Mouse (Mus musculus) urinary bladder, adult 2 months (tissue): ENCODE measurements around the gene Arhgap9. TPM values are rescaled to one million over a fixed set of nuclear protein-coding genes. Genes with fewer than 3 reads are reported as not detected.

Source experiments
- DNase-seq: peaks from one replicate; pipeline ENCODE4 v3.0.0; 2022; ENCODE audit warnings: low spot score
- polyA plus RNA-seq: library from polyadenylated mRNA; depleted of rRNA; stranded (reverse); fragments of >200 nt; gene quantifications from 2 replicates; pipeline ENCODE4 v1.2.3, GENCODE M21; 2012; rRNA removed

Gene Arhgap9
- polyA plus RNA-seq, 1 experiment, result 8.4 TPM

DNA sequence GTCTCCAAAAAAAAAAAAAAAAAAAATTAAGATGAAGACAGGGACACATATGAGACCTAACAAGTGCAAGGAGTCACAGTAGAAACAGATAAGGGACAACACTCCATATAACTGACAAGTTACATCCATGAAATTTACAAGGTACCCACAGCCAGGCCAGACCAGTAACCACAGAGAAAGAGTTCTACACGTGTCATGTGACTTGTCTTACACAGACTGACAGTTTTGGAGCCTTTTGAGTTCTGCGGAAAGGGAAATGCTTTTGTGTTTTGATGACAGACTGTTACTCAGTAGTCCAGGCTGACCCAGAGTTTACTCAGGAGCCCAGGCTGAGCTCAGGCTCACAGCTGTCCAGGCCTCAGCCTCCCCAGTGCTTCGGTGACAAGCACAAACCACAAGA lies 21.3 kb downstream of the Arhgap9 start:
- no peak for DNase-seq

DNA sequence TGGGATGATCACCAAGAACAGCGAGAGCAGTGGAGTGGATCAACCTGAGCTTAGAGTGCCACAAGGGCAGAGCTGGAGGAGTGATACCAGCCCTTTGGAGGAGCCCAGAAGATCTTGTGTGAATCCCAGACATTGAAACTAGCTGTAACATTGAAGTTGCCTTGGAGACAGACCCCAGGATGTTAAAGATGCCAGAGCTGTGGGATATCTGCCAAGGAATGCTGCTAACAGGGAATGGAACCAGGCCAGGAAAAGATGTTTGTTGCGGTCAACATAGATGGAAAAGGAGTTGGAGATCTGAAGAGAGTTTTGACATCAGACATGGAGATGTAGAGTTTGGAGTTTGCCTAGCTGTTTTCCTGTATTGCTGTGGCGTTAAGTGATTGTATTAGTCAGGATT lies 24.4 kb downstream of the Arhgap9 start:
- no peak for DNase-seq

DNA sequence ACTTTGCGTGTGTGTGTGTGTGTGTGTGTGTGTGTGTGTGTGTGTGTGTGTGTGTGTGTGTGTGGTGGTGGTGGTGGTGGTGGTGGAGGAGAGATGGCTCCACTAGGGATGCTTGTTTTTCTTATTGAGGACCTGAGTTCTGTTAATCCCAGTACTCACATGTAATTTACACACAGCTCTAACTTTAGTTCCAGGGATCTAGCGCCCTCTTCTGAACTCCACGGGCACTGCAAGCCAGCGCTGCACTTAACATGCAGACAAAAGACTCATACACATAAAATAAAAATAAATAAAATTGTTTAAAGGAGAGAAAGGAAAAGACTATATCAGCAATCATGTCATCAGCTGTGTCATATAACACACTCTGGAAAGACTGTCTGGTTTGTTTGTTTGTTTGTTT lies 27.2 kb downstream of the Arhgap9 start:
- DNase-seq, result no peak

DNA sequence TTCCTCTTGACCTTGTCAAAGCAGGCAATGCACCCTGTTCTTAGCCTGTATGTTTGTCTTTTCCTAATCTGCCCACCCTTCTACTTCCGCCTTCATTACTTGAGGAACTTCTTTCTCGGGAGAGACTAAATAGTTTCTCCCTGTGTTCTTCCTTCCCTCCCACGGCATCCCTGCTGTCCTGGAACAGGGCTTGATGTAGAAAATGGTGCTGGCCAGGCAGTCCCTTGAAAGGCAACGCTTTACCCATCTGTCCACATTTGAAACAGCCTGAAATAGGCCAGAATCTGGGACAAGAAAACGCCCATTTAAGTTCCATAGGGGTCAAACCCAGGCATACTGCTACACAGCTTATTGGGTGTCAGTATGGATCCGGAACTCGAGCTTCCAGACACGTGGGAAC lies 28.0 kb downstream of the Arhgap9 start:
- no peak for DNase-seq

DNA sequence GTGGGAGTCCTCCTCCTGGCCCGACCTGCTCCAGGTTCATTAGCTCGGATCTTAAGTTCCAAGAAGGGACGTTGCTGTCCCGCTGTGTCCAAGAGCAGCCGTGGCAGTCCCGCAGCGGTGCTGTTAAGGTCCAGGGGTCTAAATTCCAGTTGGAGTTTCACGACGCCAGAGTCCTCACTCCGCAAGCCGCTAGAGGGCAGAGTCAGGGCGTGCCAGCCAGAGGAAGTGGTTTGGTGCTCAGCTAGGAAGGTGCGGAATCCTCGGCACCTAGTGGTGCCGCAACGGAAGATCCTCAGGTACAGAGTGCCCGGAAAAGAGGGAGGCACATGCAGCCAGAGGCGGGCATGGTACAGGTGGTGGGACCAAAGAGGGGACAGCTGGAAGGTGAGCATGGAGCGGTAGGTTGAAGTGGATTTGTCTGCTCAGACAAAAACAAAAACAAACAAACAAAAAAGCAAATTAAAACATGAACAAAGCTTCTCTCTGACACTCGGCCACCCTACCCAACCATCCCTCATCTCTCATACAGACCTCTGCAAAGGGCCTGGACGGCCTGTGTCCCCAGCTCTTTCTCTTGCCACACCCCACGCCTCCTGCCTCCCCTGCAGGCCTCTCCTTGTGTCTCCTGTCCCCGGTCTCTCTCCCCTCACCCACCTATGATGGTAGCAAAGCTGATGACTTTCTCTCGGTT lies 29.0 kb downstream of the Arhgap9 start:
- DNase-seq, result no peak

DNA sequence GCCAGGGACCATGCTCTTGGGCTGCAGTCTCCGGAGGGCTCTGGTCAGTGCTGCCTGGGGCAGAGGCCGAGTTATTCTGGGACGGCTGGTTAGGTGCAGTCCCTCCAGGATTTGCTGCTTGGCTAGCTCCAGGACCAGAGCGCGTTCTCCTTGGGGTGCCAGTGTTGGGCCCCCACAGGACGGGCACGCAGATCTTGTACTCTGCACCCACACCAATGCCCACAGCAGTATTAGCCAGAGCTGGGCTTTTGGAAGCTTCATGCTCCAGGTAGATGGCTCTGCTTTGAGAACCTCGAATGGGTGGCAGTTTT lies 29.5 kb downstream of the Arhgap9 start:
- DNase-seq, result no peak

DNA sequence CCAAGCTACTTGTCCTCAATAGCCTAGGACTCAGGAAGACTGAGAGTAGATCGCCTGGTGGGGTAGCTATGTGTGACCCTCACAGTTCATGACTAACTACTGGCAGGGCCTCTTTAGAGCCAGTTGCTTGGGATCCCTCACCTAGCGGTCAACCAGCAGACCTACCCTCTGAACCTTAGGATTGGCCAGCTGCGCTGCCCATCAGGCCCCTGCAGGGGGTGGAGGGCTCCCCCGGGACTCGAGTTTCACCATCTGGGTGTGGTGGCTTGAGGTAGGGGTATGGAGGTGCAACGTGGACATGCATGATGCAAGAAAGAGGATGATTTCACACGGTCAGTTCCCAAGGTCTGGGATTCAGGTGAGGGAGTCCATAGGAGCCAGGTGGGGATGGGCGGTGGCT lies 30.0 kb downstream of the Arhgap9 start:
- no peak for DNase-seq

DNA sequence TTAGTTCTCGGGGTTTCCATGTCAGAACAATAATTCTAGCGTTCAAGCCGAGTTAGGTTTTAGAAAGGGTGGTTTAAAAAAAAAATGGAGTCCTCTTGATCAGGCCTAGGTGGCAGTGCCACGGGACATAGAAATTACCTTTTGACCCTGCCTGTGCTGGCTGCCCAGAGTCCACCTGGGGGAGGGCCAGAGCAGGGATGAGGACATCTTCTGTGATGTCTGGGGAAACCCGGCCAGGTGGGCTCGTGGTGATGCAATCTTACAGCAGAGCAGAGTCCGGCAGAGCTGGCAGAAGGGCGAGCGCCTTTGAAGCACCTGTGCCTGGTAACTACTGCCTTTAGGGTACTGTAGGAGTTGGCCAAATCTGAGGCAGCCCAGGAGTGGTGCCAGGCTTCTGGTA lies 30.4 kb downstream of the Arhgap9 start:
- DNase-seq, result no peak

DNA sequence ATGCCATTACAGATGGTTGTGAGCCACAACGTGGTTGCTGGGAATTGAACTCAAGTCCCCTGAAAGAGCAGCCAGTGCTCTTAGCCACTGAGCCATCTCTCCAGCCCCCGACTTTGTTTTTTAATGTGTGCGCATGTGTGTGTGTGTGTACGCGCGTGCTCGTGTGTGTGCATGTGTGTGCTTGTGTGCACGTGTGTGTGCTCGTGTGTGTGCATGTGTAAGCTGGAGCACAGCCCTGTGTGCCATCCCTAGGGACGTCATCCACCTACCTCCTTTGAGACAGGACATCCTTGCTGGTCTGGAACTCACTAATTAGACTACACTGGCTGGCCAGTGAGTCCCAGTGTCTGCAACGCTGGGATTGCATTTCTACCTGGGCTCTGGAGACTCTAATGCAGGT lies 31.0 kb downstream of the Arhgap9 start:
- no peak for DNase-seq

DNA sequence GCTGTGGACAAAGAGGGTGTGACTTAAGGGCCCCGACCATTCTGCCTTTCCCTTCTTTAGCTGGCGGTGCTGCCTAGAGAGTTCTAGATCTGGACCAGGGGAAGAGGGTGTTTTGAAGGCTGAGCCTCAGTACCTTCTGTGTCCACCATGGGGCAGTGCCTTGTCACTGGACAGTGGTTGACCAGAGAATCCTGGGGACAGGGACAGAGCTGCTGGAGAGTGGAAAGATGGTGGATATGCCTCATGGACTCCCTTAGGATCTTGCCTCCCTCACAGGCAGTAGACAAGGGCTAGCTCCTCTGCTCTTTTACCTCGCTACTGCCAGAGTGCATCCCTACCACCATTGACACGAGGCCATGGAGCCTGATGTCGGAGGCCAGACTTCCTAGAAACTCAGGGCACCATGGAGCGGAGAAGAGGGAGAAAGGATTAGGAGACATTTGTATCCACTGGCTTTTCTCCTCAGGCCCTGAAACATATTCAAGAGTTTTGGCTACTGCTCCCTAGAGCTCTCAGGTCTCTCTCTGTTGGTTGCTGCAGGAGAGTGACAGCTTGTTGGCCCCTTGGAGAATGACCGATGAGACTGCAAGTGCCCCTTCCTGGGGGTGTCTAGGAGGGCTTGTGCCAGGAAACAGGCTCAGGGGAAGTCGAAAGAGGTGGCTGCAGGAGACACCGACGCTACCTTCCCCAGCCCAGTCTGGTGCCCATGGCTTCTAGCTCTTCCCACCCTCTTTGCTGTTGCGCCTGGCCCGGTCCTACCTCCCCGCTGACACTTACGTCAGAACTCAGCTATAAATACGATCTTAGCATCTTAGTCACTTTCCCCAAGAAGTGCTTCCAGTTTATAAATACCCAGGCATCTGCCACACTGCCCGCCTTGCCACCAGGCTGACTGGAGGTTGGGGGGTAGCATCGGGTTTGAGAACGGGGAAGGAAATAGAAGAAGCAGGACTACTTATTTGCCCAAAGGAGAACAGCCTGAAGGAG lies 32.4 kb downstream of the Arhgap9 start, which contains the start of gene Inhbe:
Gene Inhbe, minus strand, starts transcription at position 503 of the 987 bp plus-strand sequence.
- DNase-seq, result no peak

DNA sequence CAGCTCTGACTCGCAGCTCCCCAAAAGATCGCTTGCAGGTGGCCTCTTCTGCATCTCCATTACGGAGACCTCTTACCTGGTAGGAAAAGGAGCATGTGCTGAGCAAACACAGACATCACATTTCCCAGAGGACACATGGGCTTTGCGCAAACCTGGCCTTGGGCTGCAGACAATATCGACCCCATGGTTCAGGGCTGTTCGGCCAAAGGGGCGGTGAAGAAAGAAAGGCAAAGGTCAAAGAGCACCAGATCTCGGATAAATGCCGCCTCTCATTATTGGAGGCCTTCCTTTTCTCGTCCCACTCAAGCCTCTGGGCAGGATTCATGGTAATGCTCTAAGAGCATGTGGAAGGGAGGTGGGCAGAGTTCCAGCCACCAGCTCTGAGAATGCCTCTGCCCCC lies 33.6 kb downstream of the Arhgap9 start:
- DNase-seq, result no peak

DNA sequence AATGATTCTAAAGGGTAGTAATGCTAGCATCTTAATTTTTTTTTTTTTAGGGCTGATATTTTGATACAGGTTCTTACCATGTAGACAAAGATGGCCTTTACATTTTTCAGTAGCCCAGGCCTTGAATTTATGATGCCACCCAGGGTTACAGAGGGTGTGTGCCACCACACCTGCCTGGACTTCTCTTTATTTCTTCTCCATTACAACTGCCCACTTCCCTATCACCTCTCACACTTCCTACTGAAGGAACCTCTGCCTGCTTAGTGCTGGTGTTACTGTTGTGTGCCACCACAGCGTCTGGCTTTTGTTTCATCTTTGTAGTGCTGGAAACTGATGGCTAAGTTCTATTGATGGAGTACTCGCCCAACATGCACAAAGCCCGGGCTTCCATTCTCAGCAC lies 39.0 kb downstream of the Arhgap9 start:
- DNase-seq, result no peak

DNA sequence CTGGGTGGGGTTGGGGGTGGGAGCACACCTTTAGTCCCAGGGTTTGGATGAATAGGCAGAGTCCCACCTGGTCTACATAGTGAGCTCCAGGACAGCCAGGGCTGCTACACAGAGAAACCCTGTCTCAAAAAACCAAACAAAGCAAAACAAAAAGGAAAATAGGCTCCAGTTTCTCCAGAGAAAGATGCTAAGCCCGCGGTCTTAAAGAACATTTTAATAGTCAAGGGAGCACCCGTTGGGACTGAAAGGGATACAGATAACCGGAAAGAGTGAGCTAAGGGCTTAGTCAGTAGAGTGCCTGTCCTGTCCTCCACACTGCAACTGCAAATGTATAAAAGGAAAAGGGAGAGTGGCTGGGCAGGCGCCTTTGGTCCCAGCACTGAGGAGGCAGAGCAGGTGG lies 45.4 kb downstream of the Arhgap9 start:
- no peak for DNase-seq

DNA sequence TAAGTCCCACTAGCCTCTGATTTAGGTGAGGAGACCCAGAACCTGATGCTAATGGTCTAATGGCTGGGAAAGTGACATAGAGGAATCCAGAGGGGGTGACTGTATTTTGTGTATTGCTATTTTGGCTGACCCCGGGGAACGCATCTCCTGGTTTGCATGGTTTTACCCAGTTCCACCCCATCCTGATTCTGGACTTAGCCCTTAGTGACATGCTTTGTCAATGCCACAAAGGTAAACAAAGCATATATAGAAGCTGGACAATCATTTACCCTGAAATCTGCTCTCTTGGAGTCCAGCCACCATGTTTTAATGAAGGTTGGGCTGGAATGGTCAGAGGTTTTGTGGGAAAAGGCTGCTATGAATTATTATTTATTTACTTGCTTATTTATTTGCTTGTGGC lies 46.5 kb downstream of the Arhgap9 start:
- DNase-seq, result no peak

DNA sequence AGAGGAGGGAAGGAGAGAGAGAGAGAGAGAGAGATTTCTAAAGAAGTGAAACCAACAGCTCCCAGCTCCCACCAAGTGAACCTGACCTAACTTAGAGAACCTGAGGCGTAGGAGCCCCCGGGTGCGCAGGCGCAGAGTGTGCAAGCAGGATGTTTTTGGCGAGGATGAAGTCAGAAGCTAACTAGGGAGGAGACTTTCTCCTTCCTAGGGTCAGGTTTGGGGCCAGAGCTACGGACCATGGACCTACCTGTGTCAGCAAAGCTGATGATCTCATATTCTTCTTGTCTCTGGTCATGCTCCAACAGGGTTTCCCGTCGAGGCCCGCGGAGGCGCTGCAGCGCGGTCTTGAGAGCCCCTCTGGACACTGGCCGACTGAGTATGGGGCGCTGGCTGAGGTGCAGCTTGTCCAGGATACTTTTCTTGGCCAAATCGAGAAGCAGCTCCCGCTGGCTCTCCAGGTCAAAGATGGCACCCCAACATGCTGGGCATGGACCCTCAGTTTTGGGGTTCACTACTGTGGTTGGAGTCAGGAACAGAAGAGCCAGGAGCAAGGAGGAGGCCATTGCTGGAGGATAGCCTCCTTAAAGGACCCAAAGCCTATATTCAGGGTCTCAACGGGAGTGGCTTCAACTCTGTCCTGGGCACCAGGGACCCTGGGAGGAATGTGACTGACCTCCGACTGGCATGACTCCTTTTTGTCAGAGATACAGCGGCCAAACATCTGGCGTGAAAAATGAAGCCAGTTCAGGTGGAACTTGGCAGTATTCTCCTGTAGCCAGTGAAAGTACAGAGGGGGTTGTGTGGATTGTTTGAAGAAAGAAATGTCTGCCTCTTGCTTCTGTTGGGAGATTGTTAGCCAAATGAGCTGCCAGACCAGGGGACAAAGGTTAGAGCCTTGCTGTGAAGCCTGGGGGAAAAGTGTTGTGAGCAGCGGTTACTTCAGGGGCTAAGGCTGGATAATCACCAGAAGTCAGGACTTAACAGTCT lies 48.4 kb downstream of the Arhgap9 start, which contains the start of gene Inhbc:
Gene Inhbc, minus strand, starts transcription at position 598 of the 987 bp plus-strand sequence.
- DNase-seq, result no peak

DNA sequence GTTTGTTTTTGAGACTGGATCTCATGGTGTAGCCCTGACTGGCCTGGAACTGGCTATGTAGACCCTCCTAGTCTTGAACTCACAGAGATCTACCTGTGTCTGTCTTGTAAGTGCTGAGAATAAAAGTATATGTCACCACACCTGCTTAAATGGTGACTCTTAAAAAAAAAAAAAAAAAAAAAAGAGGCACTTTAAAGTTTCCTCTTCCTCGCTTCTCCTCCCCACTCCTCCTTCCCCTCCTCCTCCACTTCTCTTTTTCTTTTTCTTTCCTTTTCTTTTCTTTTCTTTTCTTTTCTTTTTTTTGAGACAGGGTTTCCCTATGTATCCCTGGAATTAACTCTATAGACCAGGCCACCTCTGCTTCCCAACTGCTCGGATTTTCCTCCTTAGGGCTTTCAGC lies 49.3 kb downstream of the Arhgap9 start:
- no peak for DNase-seq

DNA sequence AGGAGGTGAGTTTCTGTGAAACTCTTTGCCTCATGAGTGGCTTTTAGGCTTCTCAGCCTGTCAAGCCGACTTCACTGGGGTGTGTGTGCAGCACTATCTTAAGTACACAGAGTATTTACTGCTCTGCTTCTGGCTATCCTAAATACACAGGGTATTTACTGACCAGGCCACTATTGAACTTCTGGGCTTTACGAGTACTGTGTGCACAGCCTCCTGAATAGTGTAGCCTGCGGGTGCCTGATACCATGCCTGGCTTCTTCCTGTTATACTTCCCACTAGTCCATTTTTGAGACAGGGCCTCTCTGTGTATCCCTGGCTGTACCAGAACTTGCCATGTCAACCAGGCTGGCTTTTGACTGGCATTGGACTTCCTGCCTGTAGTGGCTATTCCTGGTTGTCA lies 55.9 kb downstream of the Arhgap9 start:
- no peak for DNase-seq

Other genes with a start within 250 kb of the Arhgap9 start
- gene Agap2, start 246.7 kb upstream of the Arhgap9 start, polyA plus RNA-seq, result 2.5 and 5.4 TPM in 2 replicates
- 53.9 and 72.8 TPM in 2 replicates for gene Os9, start 200.8 kb upstream of the Arhgap9 start, polyA plus RNA-seq
- 6.2 and 7.9 TPM in 2 replicates for gene B4galnt1, start 156.7 kb upstream of the Arhgap9 start, polyA plus RNA-seq
- 0.72 and 1.5 TPM in 2 replicates for gene Slc26a10, start 141.3 kb upstream of the Arhgap9 start, polyA plus RNA-seq
- 178 and 188 TPM in 2 replicates for gene Arhgef25, start 131.9 kb upstream of the Arhgap9 start, polyA plus RNA-seq
- 193 and 272 TPM in 2 replicates for gene Dtx3, start 126.2 kb upstream of the Arhgap9 start, polyA plus RNA-seq
- gene Pip4k2c, start 110.4 kb upstream of the Arhgap9 start, polyA plus RNA-seq, result 47.7 and 48.4 TPM in 2 replicates
- gene Kif5a, start 58.6 kb upstream of the Arhgap9 start, polyA plus RNA-seq, result 5.9 and 6.6 TPM in 2 replicates
- 173 and 201 TPM in 2 replicates for gene Dctn2, start 55.6 kb upstream of the Arhgap9 start, polyA plus RNA-seq
- gene Mbd6, start 32.9 kb upstream of the Arhgap9 start, polyA plus RNA-seq, result 19.8 and 42.1 TPM in 2 replicates
- 44.7 and 47.7 TPM in 2 replicates for gene Mars, start 10.2 kb upstream of the Arhgap9 start, polyA plus RNA-seq
- 29.0 and 34.1 TPM in 2 replicates for gene Gli1, start 20.0 kb downstream of the Arhgap9 start, polyA plus RNA-seq
- gene Inhbe, start 32.4 kb downstream of the Arhgap9 start, polyA plus RNA-seq, result not detected in 2 replicates
- not detected in 2 replicates for gene Inhbc, start 48.5 kb downstream of the Arhgap9 start, polyA plus RNA-seq
- gene R3hdm2, start 58.4 kb downstream of the Arhgap9 start, polyA plus RNA-seq, result 19.3 and 41.9 TPM in 2 replicates
- 2.3 and 4.3 TPM in 2 replicates for gene Stac3, start 179.7 kb downstream of the Arhgap9 start, polyA plus RNA-seq
- gene Ndufa4l2, start 193.0 kb downstream of the Arhgap9 start, polyA plus RNA-seq, result 21.2 and 32.1 TPM in 2 replicates
- 58.7 and 63.9 TPM in 2 replicates for gene Shmt2, start 200.5 kb downstream of the Arhgap9 start, polyA plus RNA-seq
- 0.04 and 0.07 TPM in 2 replicates for gene Nxph4, start 212.6 kb downstream of the Arhgap9 start, polyA plus RNA-seq